Mouse (Mus musculus): Measurements from ENCODE around the gene Lrrc75b.

- TF ChIP-seq CTCF (IDR thresholded peaks at IDR 0.05) (no peak), EP300 (IDR thresholded peaks at IDR 0.05) (no peak)
These were observed 39.5 kb downstream of the Lrrc75b start for GRCm38 (mm10) chr10:75520581-75520980.

Measured in lung, postnatal 0 days (tissue).